Mouse (Mus musculus) liver (tissue): Measurements from ENCODE around the gene Tmem239.

Experiments
- DNase-seq: peaks from one replicate; pipeline ENCODE4 v3.0.0-alpha.2; 2020; ENCODE audit warnings: mixed read lengths

Gene Tmem239

GRCm38 (mm10) chr2:130406178-130406577 lies at the start of gene Tmem239:
Tmem239 (plus strand) TSS chr2:130406478.
- no peak for DNase-seq

- no peak for DNase-seq
Measured at GRCm38 (mm10) chr2:130357551-130357950, 48.7 kb upstream of the Tmem239 start.

- no peak for DNase-seq
Measured at GRCm38 (mm10) chr2:130358852-130359251, 47.4 kb upstream of the Tmem239 start.

GRCm38 (mm10) chr2:130362511-130363026 lies 43.7 kb upstream of the Tmem239 start:
- peak; percentile 58 for DNase-seq

GRCm38 (mm10) chr2:130365211-130366094 lies 40.8 kb upstream of the Tmem239 start:
- DNase-seq: peak; percentile 8

GRCm38 (mm10) chr2:130367386-130367785 lies 38.9 kb upstream of the Tmem239 start:
- DNase-seq: no peak

GRCm38 (mm10) chr2:130373026-130373425 lies 33.3 kb upstream of the Tmem239 start:
- peak; percentile 19 for DNase-seq

GRCm38 (mm10) chr2:130374951-130375350 lies 31.3 kb upstream of the Tmem239 start:
- DNase-seq: no peak

GRCm38 (mm10) chr2:130383205-130383604 lies 23.1 kb upstream of the Tmem239 start:
- DNase-seq: no peak

- no peak for DNase-seq
Measured at GRCm38 (mm10) chr2:130383895-130384294, 22.4 kb upstream of the Tmem239 start.

- no peak for DNase-seq
Measured at GRCm38 (mm10) chr2:130386212-130386611, 20.1 kb upstream of the Tmem239 start.

GRCm38 (mm10) chr2:130388796-130389195 lies 17.5 kb upstream of the Tmem239 start:
- DNase-seq: no peak

GRCm38 (mm10) chr2:130390993-130391625 lies 15.2 kb upstream of the Tmem239 start:
- no peak for DNase-seq

- no peak for DNase-seq
Measured at GRCm38 (mm10) chr2:130392836-130393235, 13.4 kb upstream of the Tmem239 start.

- no peak for DNase-seq
Measured at GRCm38 (mm10) chr2:130395696-130396095, 10.6 kb upstream of the Tmem239 start.

GRCm38 (mm10) chr2:130397186-130397985 lies 8.9 kb upstream of the Tmem239 start, which contains the start of gene Cpxm1:
Cpxm1 (minus strand) TSS chr2:130397574.
- DNase-seq: peak; percentile 53

GRCm38 (mm10) chr2:130398091-130398490 lies 8.2 kb upstream of the Tmem239 start:
- no peak for DNase-seq

GRCm38 (mm10) chr2:130400046-130400445 lies 6.2 kb upstream of the Tmem239 start:
- DNase-seq: no peak

GRCm38 (mm10) chr2:130401891-130402290 lies 4.4 kb upstream of the Tmem239 start:
- DNase-seq: no peak

- no peak for DNase-seq
Measured at GRCm38 (mm10) chr2:130404939-130405338, 1.3 kb upstream of the Tmem239 start, which contains the start of the genes Gm28372 and 1700020A23Rik. Gm28372 (plus strand) TSS chr2:130405239. 1700020A23Rik (plus strand) TSS chr2:130405259.

- no peak for DNase-seq
Measured at GRCm38 (mm10) chr2:130408194-130408593, 1.9 kb downstream of the Tmem239 start.
